Mouse (Mus musculus): ENCODE measurements around the gene Srebf2. TPM values are rescaled to one million over a fixed set of nuclear protein-coding genes. Genes with fewer than 3 reads are reported as not detected.

Gene Srebf2
- polyA plus RNA-seq, 1 experiment from 2014 or later, result 161 TPM

GRCm38 (mm10) chr15:82223251-82223650 lies 76.3 kb downstream of the Srebf2 start:
- 34% methylated on average over 7 of the region's 7 CpGs for WGBS
- ATAC-seq (ENCODE audit: insufficient read depth, low FRiP score), result no peak

GRCm38 (mm10) chr15:82223657-82224601 lies 76.9 kb downstream of the Srebf2 start, which contains the start of gene Tnfrsf13c:
Gene Tnfrsf13c, minus strand, starts transcription at chr15:82224369.
- Histone ChIP-seq H3K27ac (ENCODE audit: low read length) (no peak within 1 kb of the TSS), H3K27me3 (ENCODE audit: control insufficient read depth, insufficient read depth, low read length) (peaks cover 11% of the 10 kb centered on the region), H3K4me1 (ENCODE audit: control insufficient read depth, insufficient read depth, low read length) (peaks cover 10% of the 10 kb centered on the region), H3K9ac (ENCODE audit: low read length) (peak within 1 kb of the TSS; percentile 61), H3K36me3 (ENCODE audit: control insufficient read depth, insufficient read depth, low read length) (no peaks in the 10 kb centered on the region), H3K4me3 (replicated peaks; ENCODE audit: low read length) (peak within 1 kb of the TSS; percentile 43), H3K9me3 (replicated peaks; ENCODE audit: control insufficient read depth, low read length) (no peaks in the 10 kb centered on the region), H3K4me2 (ENCODE audit: low read depth, low read length) (peak within 1 kb of the TSS; percentile 69)
- ATAC-seq (ENCODE audit: insufficient read depth, low FRiP score), result no peak
- WGBS, result 3% methylated on average over 44 of the region's 44 CpGs

More at GRCm38 (mm10) chr15:82223251-82223650, 76.3 kb downstream of the Srebf2 start:
- peaks cover 11% of the 10 kb centered on the region for H3K27me3 ChIP-seq (ENCODE audit: control insufficient read depth, insufficient read depth, low read length)
- no peak overlapping the region for H3K4me3 ChIP-seq (replicated peaks; ENCODE audit: low read length)
- no peak overlapping the region for H3K4me2 ChIP-seq (ENCODE audit: low read depth, low read length)
- peaks cover 10% of the 10 kb centered on the region for H3K4me1 ChIP-seq (ENCODE audit: control insufficient read depth, insufficient read depth, low read length)
- no peak overlapping the region for H3K27ac ChIP-seq (ENCODE audit: low read length)
- no peaks in the 10 kb centered on the region for H3K36me3 ChIP-seq (ENCODE audit: control insufficient read depth, insufficient read depth, low read length)
- no peaks in the 10 kb centered on the region for H3K9me3 ChIP-seq (replicated peaks; ENCODE audit: control insufficient read depth, low read length)
- H3K9ac ChIP-seq (ENCODE audit: low read length), result no peak overlapping the region

- Histone ChIP-seq H3K27me3 (ENCODE audit: control insufficient read depth, insufficient read depth, low read length) (peaks cover 11% of the 10 kb centered on the region), H3K4me2 (ENCODE audit: low read depth, low read length) (peak overlapping the region; percentile 69), H3K4me3 (replicated peaks; ENCODE audit: low read length) (peak overlapping the region; percentile 43; the same call in 1 of the 2 replicates), H3K27ac (ENCODE audit: low read length) (no peak overlapping the region), H3K4me1 (ENCODE audit: control insufficient read depth, insufficient read depth, low read length) (peaks cover 10% of the 10 kb centered on the region), H3K9me3 (replicated peaks; ENCODE audit: control insufficient read depth, low read length) (no peaks in the 10 kb centered on the region), H3K9ac (ENCODE audit: low read length) (no peak overlapping the region), H3K36me3 (ENCODE audit: control insufficient read depth, insufficient read depth, low read length) (no peaks in the 10 kb centered on the region)
- ATAC-seq (ENCODE audit: insufficient read depth, low FRiP score), result no peak
- WGBS, result 41% methylated on average over 7 of the region's 7 CpGs
These were observed 77.7 kb downstream of the Srebf2 start for GRCm38 (mm10) chr15:82224602-82225215.

GRCm38 (mm10) chr15:82225769-82226168 lies 78.8 kb downstream of the Srebf2 start:
- no peak for ATAC-seq (ENCODE audit: insufficient read depth, low FRiP score)
- no peaks in the 10 kb centered on the region for H3K36me3 ChIP-seq (ENCODE audit: control insufficient read depth, insufficient read depth, low read length)
- peaks cover 10% of the 10 kb centered on the region for H3K4me1 ChIP-seq (ENCODE audit: control insufficient read depth, insufficient read depth, low read length)
- no peak overlapping the region for H3K9ac ChIP-seq (ENCODE audit: low read length)
- H3K27ac ChIP-seq (ENCODE audit: low read length), result no peak overlapping the region
- WGBS, result 84% methylated on average over 5 of the region's 5 CpGs
- H3K27me3 ChIP-seq (ENCODE audit: control insufficient read depth, insufficient read depth, low read length), result peaks cover 11% of the 10 kb centered on the region
- no peak overlapping the region for H3K4me2 ChIP-seq (ENCODE audit: low read depth, low read length)
- H3K9me3 ChIP-seq (replicated peaks; ENCODE audit: control insufficient read depth, low read length), result no peaks in the 10 kb centered on the region
- no peak overlapping the region for H3K4me3 ChIP-seq (replicated peaks; ENCODE audit: low read length)

GRCm38 (mm10) chr15:82229542-82230045 lies 82.6 kb downstream of the Srebf2 start:
- Histone ChIP-seq H3K4me1 (ENCODE audit: control insufficient read depth, insufficient read depth, low read length) (no peaks in the 10 kb centered on the region), H3K27me3 (ENCODE audit: control insufficient read depth, insufficient read depth, low read length) (peaks cover 4% of the 10 kb centered on the region), H3K4me3 (replicated peaks; ENCODE audit: low read length) (no peak overlapping the region), H3K9me3 (replicated peaks; ENCODE audit: control insufficient read depth, low read length) (no peaks in the 10 kb centered on the region), H3K27ac (ENCODE audit: low read length) (no peak overlapping the region), H3K9ac (ENCODE audit: low read length) (no peak overlapping the region), H3K36me3 (ENCODE audit: control insufficient read depth, insufficient read depth, low read length) (no peaks in the 10 kb centered on the region), H3K4me2 (ENCODE audit: low read depth, low read length) (no peak overlapping the region)
- no peak; the same call in 1 of the 2 replicates for ATAC-seq (ENCODE audit: insufficient read depth, low FRiP score)
- WGBS, result 54% methylated on average over 11 of the region's 11 CpGs

GRCm38 (mm10) chr15:82230098-82230611 lies 83.2 kb downstream of the Srebf2 start:
- Histone ChIP-seq H3K9ac (ENCODE audit: low read length) (no peak overlapping the region), H3K36me3 (ENCODE audit: control insufficient read depth, insufficient read depth, low read length) (no peaks in the 10 kb centered on the region), H3K27me3 (ENCODE audit: control insufficient read depth, insufficient read depth, low read length) (no peaks in the 10 kb centered on the region), H3K27ac (ENCODE audit: low read length) (no peak overlapping the region), H3K9me3 (replicated peaks; ENCODE audit: control insufficient read depth, low read length) (no peaks in the 10 kb centered on the region), H3K4me3 (replicated peaks; ENCODE audit: low read length) (no peak overlapping the region), H3K4me2 (ENCODE audit: low read depth, low read length) (no peak overlapping the region), H3K4me1 (ENCODE audit: control insufficient read depth, insufficient read depth, low read length) (no peaks in the 10 kb centered on the region)
- ATAC-seq (ENCODE audit: insufficient read depth, low FRiP score), result no peak
- WGBS, result 73% methylated on average over 6 of the region's 6 CpGs

GRCm38 (mm10) chr15:82231100-82231499 lies 84.1 kb downstream of the Srebf2 start:
- no peak for ATAC-seq (ENCODE audit: insufficient read depth, low FRiP score)
- Histone ChIP-seq H3K36me3 (ENCODE audit: control insufficient read depth, insufficient read depth, low read length) (no peaks in the 10 kb centered on the region), H3K27me3 (ENCODE audit: control insufficient read depth, insufficient read depth, low read length) (no peaks in the 10 kb centered on the region), H3K9ac (ENCODE audit: low read length) (no peak overlapping the region), H3K4me3 (replicated peaks; ENCODE audit: low read length) (no peak overlapping the region), H3K4me2 (ENCODE audit: low read depth, low read length) (no peak overlapping the region), H3K9me3 (replicated peaks; ENCODE audit: control insufficient read depth, low read length) (no peaks in the 10 kb centered on the region), H3K4me1 (ENCODE audit: control insufficient read depth, insufficient read depth, low read length) (no peaks in the 10 kb centered on the region), H3K27ac (ENCODE audit: low read length) (no peak overlapping the region)
- 69% methylated on average over 4 of the region's 4 CpGs for WGBS

GRCm38 (mm10) chr15:82231591-82232378 lies 84.8 kb downstream of the Srebf2 start:
- no peaks in the 10 kb centered on the region for H3K36me3 ChIP-seq (ENCODE audit: control insufficient read depth, insufficient read depth, low read length)
- WGBS, result 64% methylated on average over 11 of the region's 11 CpGs

More at GRCm38 (mm10) chr15:82231591-82232378, 84.8 kb downstream of the Srebf2 start:
- no peaks in the 10 kb centered on the region for H3K4me1 ChIP-seq (ENCODE audit: control insufficient read depth, insufficient read depth, low read length)
- H3K9ac ChIP-seq (ENCODE audit: low read length), result no peak overlapping the region
- ATAC-seq (ENCODE audit: insufficient read depth, low FRiP score), result no peak
- no peak overlapping the region for H3K27ac ChIP-seq (ENCODE audit: low read length)
- no peak overlapping the region for H3K4me3 ChIP-seq (replicated peaks; ENCODE audit: low read length)
- no peaks in the 10 kb centered on the region for H3K27me3 ChIP-seq (ENCODE audit: control insufficient read depth, insufficient read depth, low read length)
- no peaks in the 10 kb centered on the region for H3K9me3 ChIP-seq (replicated peaks; ENCODE audit: control insufficient read depth, low read length)
- no peak overlapping the region for H3K4me2 ChIP-seq (ENCODE audit: low read depth, low read length)

All from stomach, embryonic 16.5 days (tissue).